ENCODE assay signal across 16 mouse cellular contexts in genomic region chr13:11005374-11005773, GRCm38 (mm10).
"Had no signal": no experiment of that assay in that cellular context is flagged by ENCODE, and none has a peak within 500 bp of the region (broad histone marks: within the 10 kb centered on the region; RNA-seq: fewer than 3 reads in every experiment).

No protein-coding gene starts in this region.

- H3K4me3 ChIP-seq: megakaryocyte, embryonic 14.5 days; midbrain, embryonic 13.5 days; midbrain, embryonic 15.5 days; neural tube, embryonic 12.5 days had no signal

- ATAC-seq: midbrain, embryonic 13.5 days; midbrain, embryonic 15.5 days had no signal

- H3K4me1 ChIP-seq: megakaryocyte, embryonic 14.5 days; midbrain, embryonic 13.5 days; midbrain, embryonic 15.5 days; neural tube, embryonic 12.5 days had no signal

- H3K27ac ChIP-seq: macrophage; midbrain, embryonic 13.5 days; midbrain, embryonic 15.5 days; neural tube, embryonic 12.5 days had no signal

- H3K27me3 ChIP-seq: megakaryocyte, embryonic 14.5 days; midbrain, embryonic 13.5 days; midbrain, embryonic 15.5 days; neural tube, embryonic 12.5 days had no signal

- DNase-seq: lung, adult 18-20 months; lung, embryonic 14.5 days; lung, postnatal 10 days; lung, postnatal 36 days; right cerebral cortex, postnatal 25 days; right cerebral cortex, postnatal 4 days; spleen, adult 18-20 months; thymus, adult 18-20 months; thymus, postnatal 14 days; thymus, postnatal 36 days had no signal

- H3K9me3 ChIP-seq: megakaryocyte, embryonic 14.5 days; midbrain, embryonic 13.5 days; midbrain, embryonic 15.5 days; neural tube, embryonic 12.5 days had no signal

- H3K4me2 ChIP-seq: lung, embryonic 14.5 days; midbrain, embryonic 11.5 days; midbrain, embryonic 13.5 days; midbrain, embryonic 15.5 days; neural tube, embryonic 12.5 days had no signal

- H3K36me3 ChIP-seq: midbrain, embryonic 13.5 days; midbrain, embryonic 15.5 days; neural tube, embryonic 12.5 days had no signal

- H3K9ac ChIP-seq: lung, embryonic 14.5 days; midbrain, embryonic 13.5 days; midbrain, embryonic 15.5 days; neural tube, embryonic 12.5 days had no signal
